Mouse (Mus musculus) cerebellum, adult 11 months (tissue): ENCODE results near the gene Ttc7.
A peak's percentile ranks its signal among the peaks of the same experiment; 100 is the strongest.

ENCODE experiments used
- DNase-seq: peaks from one replicate; pipeline ENCODE4 v3.0.0; 2022

The Ttc7 gene

GRCm38 (mm10) chr17:87343060-87343703 lies 60.5 kb downstream of the Ttc7 start:
- DNase-seq: no peak

- DNase-seq: no peak
Measured at GRCm38 (mm10) chr17:87344441-87345251, 62.0 kb downstream of the Ttc7 start.

- no peak for DNase-seq
Measured at GRCm38 (mm10) chr17:87345252-87345593, 62.5 kb downstream of the Ttc7 start.

- DNase-seq: no peak
Measured at GRCm38 (mm10) chr17:87348353-87348752, 65.7 kb downstream of the Ttc7 start.

GRCm38 (mm10) chr17:87349069-87349468 lies 66.4 kb downstream of the Ttc7 start:
- DNase-seq: no peak

GRCm38 (mm10) chr17:87349575-87349974 lies 66.9 kb downstream of the Ttc7 start:
- no peak for DNase-seq

GRCm38 (mm10) chr17:87350471-87351240 lies 68.0 kb downstream of the Ttc7 start:
- no peak for DNase-seq

- peak; percentile 66 for DNase-seq
Measured at GRCm38 (mm10) chr17:87351241-87352105, 68.8 kb downstream of the Ttc7 start.

GRCm38 (mm10) chr17:87352106-87352897 lies 69.6 kb downstream of the Ttc7 start:
- no peak for DNase-seq

- no peak for DNase-seq
Measured at GRCm38 (mm10) chr17:87352898-87353225, 70.2 kb downstream of the Ttc7 start.

- DNase-seq: no peak
Measured at GRCm38 (mm10) chr17:87353745-87354320, 71.1 kb downstream of the Ttc7 start.

GRCm38 (mm10) chr17:87355456-87355855 lies 72.8 kb downstream of the Ttc7 start:
- no peak for DNase-seq

- DNase-seq: no peak
Measured at GRCm38 (mm10) chr17:87356261-87356660, 73.6 kb downstream of the Ttc7 start.

- DNase-seq: no peak
Measured at GRCm38 (mm10) chr17:87357506-87357905, 74.8 kb downstream of the Ttc7 start.

- no peak for DNase-seq
Measured at GRCm38 (mm10) chr17:87361132-87361531, 78.4 kb downstream of the Ttc7 start.

- DNase-seq: no peak
Measured at GRCm38 (mm10) chr17:87364108-87364507, 81.4 kb downstream of the Ttc7 start.

- no peak for DNase-seq
Measured at GRCm38 (mm10) chr17:87365268-87365667, 82.6 kb downstream of the Ttc7 start.

- no peak for DNase-seq
Measured at GRCm38 (mm10) chr17:87366520-87366919, 83.8 kb downstream of the Ttc7 start.

- DNase-seq: no peak
Measured at GRCm38 (mm10) chr17:87367228-87367627, 84.5 kb downstream of the Ttc7 start.

- DNase-seq: peak; percentile 40
Measured at GRCm38 (mm10) chr17:87367640-87368039, 85.0 kb downstream of the Ttc7 start.

- no peak for DNase-seq
Measured at GRCm38 (mm10) chr17:87368481-87368880, 85.8 kb downstream of the Ttc7 start.
